Mouse (Mus musculus) urinary bladder, adult 2 months (tissue): ENCODE data around the gene Gm20671. TPM values are rescaled to one million over a fixed set of nuclear protein-coding genes. Genes with fewer than 3 reads are reported as not detected.
"Not testable (repeated sequence)": the region's sequence is repeated elsewhere in the genome, so short reads cannot be mapped to it uniquely, and the experiment has no call there.

Experiments
- DNase-seq: peaks from one replicate; pipeline ENCODE4 v3.0.0; 2022; ENCODE audit warnings: low spot score
- polyA plus RNA-seq: library from polyadenylated mRNA; depleted of rRNA; stranded (reverse); fragments of >200 nt; gene quantifications from 2 replicates; pipeline ENCODE4 v1.2.3, GENCODE M21; 2012; rRNA removed

The Gm20671 gene
- not detected in 2 replicates for polyA plus RNA-seq

- DNase-seq, result no peak
Measured at GRCm38 (mm10) chr5:32827009-32827408, at the start of gene Gm20671. Gene Gm20671, minus strand, starts transcription at chr5:32827109.

GRCm38 (mm10) chr5:32872346-32872745 is 45.4 kb upstream of the Gm20671 start:
- DNase-seq, result no peak

GRCm38 (mm10) chr5:32869389-32870024 is 42.6 kb upstream of the Gm20671 start:
- DNase-seq, result no peak

- peak; percentile 78 for DNase-seq
Measured at GRCm38 (mm10) chr5:32863253-32864228, 36.6 kb upstream of the Gm20671 start, which contains the start of gene Depdc5. Gene Depdc5, plus strand, starts transcription at chr5:32863701.

- no peak for DNase-seq
Measured at GRCm38 (mm10) chr5:32862469-32863132, 35.7 kb upstream of the Gm20671 start.

- DNase-seq, result no peak
Measured at GRCm38 (mm10) chr5:32861082-32861481, 34.2 kb upstream of the Gm20671 start.

GRCm38 (mm10) chr5:32857781-32858220 is 30.9 kb upstream of the Gm20671 start:
- no peak for DNase-seq

- DNase-seq, result not testable (repeated sequence)
Measured at GRCm38 (mm10) chr5:32855274-32855673, 28.4 kb upstream of the Gm20671 start.

GRCm38 (mm10) chr5:32854818-32855217 is 27.9 kb upstream of the Gm20671 start:
- DNase-seq, result no peak

- peak; percentile 97 for DNase-seq
Measured at GRCm38 (mm10) chr5:32853731-32854507, 27.0 kb upstream of the Gm20671 start, which contains the start of gene Prr14l. Gene Prr14l, minus strand, starts transcription at chr5:32854256.

- no peak for DNase-seq
Measured at GRCm38 (mm10) chr5:32852026-32852425, 25.1 kb upstream of the Gm20671 start.

GRCm38 (mm10) chr5:32849580-32849979 is 22.7 kb upstream of the Gm20671 start:
- not testable (repeated sequence) for DNase-seq

- no peak for DNase-seq
Measured at GRCm38 (mm10) chr5:32849178-32849577, 22.3 kb upstream of the Gm20671 start.

- no peak for DNase-seq
Measured at GRCm38 (mm10) chr5:32840029-32840428, 13.1 kb upstream of the Gm20671 start.

- no peak for DNase-seq
Measured at GRCm38 (mm10) chr5:32836976-32837375, 10.1 kb upstream of the Gm20671 start.

- DNase-seq, result no peak
Measured at GRCm38 (mm10) chr5:32834497-32834896, 7.6 kb upstream of the Gm20671 start.

- no peak for DNase-seq
Measured at GRCm38 (mm10) chr5:32830054-32830453, 3.1 kb upstream of the Gm20671 start.

- DNase-seq, result not testable (repeated sequence)
Measured at GRCm38 (mm10) chr5:32828766-32829165, 1.9 kb upstream of the Gm20671 start.

GRCm38 (mm10) chr5:32820471-32820870 is 6.4 kb downstream of the Gm20671 start:
- DNase-seq, result no peak

GRCm38 (mm10) chr5:32815396-32815795 is 11.5 kb downstream of the Gm20671 start:
- no peak for DNase-seq

- DNase-seq, result not testable (repeated sequence)
Measured at GRCm38 (mm10) chr5:32786454-32786853, 40.5 kb downstream of the Gm20671 start.
